Mouse (Mus musculus): ENCODE data around the gene Gm8265.
"Not testable (repeated sequence)": the region's sequence is repeated elsewhere in the genome, so short reads cannot be mapped to it uniquely, and the experiment has no call there.

Gm8265 gene

GRCm38 (mm10) chr14:5632928-5633327, at the start of gene Gm8265:
TSS of gene Gm8265 (minus strand) at chr14:5633028.
- not testable (repeated sequence) for DNase-seq (ENCODE audit: low read depth)

All from fibroblast of lung, adult 2 months (primary cell).